Mouse (Mus musculus) C2C12 (cell line): ENCODE measurements at regions not wholly inside any gene's neighbourhood (a gene's known extent, or its start where the extent isn't known, plus 50 kb on each side); places are given as distances from the start of the nearest gene placed in this dataset.
"Not testable (repeated sequence)": the region's sequence is repeated elsewhere in the genome, so short reads cannot be mapped to it uniquely, and the experiment has no call there.

Experiments used
- H3K27me3 ChIP-seq: one replicate; pipeline ENCODE4 v1.6.1; 2011; ENCODE audit not compliant: control insufficient read depth, insufficient read depth, insufficient read length
- H3K36me3 ChIP-seq: one replicate; pipeline ENCODE4 v1.6.1; 2011; ENCODE audit not compliant: control insufficient read depth, insufficient read depth
- H3K4me3 ChIP-seq: one replicate; pipeline ENCODE4 v1.5.1; 2011; ENCODE audit warnings: mild to moderate bottlenecking, control low read depth; ENCODE audit not compliant: poor library complexity, insufficient read depth, severe bottlenecking
- H3K79me2 ChIP-seq: one replicate; pipeline ENCODE4 v1.6.1; 2011; ENCODE audit not compliant: control insufficient read depth, insufficient read depth
- H3K79me3 ChIP-seq: one replicate; pipeline ENCODE4 v1.6.1; 2011; ENCODE audit warnings: low read depth, control low read depth
- H3ac ChIP-seq: one replicate; pipeline ENCODE3; 2011; ENCODE audit warnings: low read depth; ENCODE audit not compliant: control insufficient read depth, insufficient read length
- CEBPB ChIP-seq: IDR thresholded peaks from one replicate; pipeline ENCODE4 v1.6.1; 2011; ENCODE audit warnings: low read depth, mild to moderate bottlenecking, control low read depth, moderate library complexity
- CTCF ChIP-seq: IDR thresholded peaks from one replicate; pipeline ENCODE4 v1.5.1; 2011; ENCODE audit not compliant: control insufficient read depth, insufficient read depth, insufficient read length
- FOSL1 ChIP-seq: IDR thresholded peaks from one replicate; pipeline ENCODE4 v1.8.0; 2011; ENCODE audit warnings: mild to moderate bottlenecking, low read length; ENCODE audit not compliant: poor library complexity, insufficient read depth, severe bottlenecking
- MAX ChIP-seq: IDR thresholded peaks from one replicate; pipeline ENCODE4 v1.6.1; 2011; ENCODE audit warnings: mild to moderate bottlenecking, control low read depth
- MYOD1 ChIP-seq: IDR thresholded peaks from one replicate; pipeline ENCODE4 v1.6.1; 2011; ENCODE audit warnings: low read depth; ENCODE audit not compliant: control insufficient read depth, insufficient read length
- MYOG ChIP-seq: IDR thresholded peaks from one replicate; pipeline ENCODE4 v1.6.1; 2011; ENCODE audit not compliant: control insufficient read depth, insufficient read length; ENCODE audit errors: extremely low read depth
- USF1 ChIP-seq: IDR thresholded peaks from one replicate; pipeline ENCODE4 v1.6.1; 2011; ENCODE audit warnings: low read depth, mild to moderate bottlenecking, control low read depth, moderate library complexity

DNA sequence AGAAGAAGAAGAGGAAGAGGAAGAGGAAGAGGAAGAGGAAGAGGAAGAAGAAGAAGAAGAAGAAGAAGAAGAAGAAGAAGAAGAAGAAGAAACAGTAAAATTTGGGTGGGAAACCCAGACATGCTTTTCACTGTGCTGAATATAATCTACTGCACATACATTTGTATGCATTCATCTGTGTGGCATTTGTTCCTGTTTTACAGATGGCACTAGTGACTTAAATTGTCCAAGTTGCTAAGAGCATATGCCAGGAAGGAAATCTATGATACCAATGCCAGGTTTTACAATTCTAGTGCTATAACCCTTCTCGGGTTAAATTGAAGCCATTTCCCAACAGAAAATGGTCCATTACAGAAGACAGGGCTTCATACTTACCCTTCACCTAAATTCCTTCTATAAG, 291.7 kb upstream of the Klf6 start:
- Histone ChIP-seq H3K79me3 (no peaks in the 10 kb centered on the region), H3ac (no peak overlapping the region), H3K79me2 (no peaks in the 10 kb centered on the region), H3K27me3 (no peaks in the 10 kb centered on the region), H3K36me3 (no peaks in the 10 kb centered on the region), H3K4me3 (no peak overlapping the region)
- TF ChIP-seq CTCF (no peak), CEBPB (no peak), USF1 (no peak), MYOD1 (no peak), MYOG (no peak), MAX (no peak), FOSL1 (no peak)

- no peak overlapping the region for H3K4me3 ChIP-seq
- no peaks in the 10 kb centered on the region for H3K79me2 ChIP-seq
- no peaks in the 10 kb centered on the region for H3K36me3 ChIP-seq
- no peaks in the 10 kb centered on the region for H3K79me3 ChIP-seq
- H3ac ChIP-seq: no peak overlapping the region
- TF ChIP-seq USF1 (no peak), MYOD1 (no peak)
- H3K27me3 ChIP-seq: no peaks in the 10 kb centered on the region
Observed at GRCm38 (mm10) chr13:5570386-5570785, 290.9 kb upstream of the Klf6 start.

DNA sequence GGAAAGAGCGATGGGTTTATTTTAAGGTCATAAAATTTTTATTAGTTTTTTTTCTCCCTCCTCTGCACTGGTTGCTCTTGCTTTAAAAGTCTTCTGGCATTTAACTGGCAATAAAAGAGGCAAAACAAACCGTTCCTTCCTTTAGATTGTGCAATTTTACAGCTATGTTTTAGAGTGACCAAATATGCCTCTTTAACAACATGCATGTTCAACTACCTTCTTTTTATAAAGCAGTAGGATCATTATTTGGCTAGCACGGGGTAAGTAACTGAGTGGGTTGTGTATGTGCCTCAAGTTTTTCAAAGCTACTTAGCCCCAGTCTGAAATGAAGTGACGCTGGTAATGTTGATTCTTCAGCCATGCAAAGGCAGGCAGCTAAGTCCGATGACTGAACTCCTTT, 284.7 kb upstream of the Klf6 start:
- TF ChIP-seq FOSL1 (no peak), MAX (no peak), MYOD1 (no peak)
- H3K27me3 ChIP-seq: no peaks in the 10 kb centered on the region
- H3K79me2 ChIP-seq: no peaks in the 10 kb centered on the region

DNA sequence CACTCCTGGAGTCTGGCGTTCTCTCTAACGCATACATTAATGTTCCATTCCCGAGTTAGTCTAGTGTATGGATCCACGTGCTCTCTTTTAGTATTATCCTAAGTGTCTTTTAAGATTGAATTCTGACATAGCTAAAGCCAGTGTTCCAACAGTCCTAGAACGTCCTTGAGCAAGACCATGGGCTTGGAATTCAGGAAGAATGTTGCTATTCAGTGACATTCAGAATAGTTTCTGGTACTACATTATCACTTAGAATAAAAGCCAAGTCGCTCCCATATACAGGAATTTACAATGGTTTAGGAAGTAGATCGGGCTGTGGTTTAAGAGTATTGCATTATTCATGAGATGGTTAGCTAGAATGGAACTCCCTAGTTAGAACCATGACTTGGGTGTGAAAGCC, 277.6 kb upstream of the Klf6 start:
- H3K79me3 ChIP-seq, H3K4me3 ChIP-seq, H3K27me3 ChIP-seq, H3K79me2 ChIP-seq, H3K36me3 ChIP-seq, H3ac ChIP-seq: not testable (repeated sequence)

More for the DNA sequence above, 284.7 kb upstream of the Klf6 start:
- H3ac ChIP-seq: no peak overlapping the region
- H3K79me3 ChIP-seq: no peaks in the 10 kb centered on the region
- H3K36me3 ChIP-seq: no peaks in the 10 kb centered on the region
- no peak overlapping the region for H3K4me3 ChIP-seq

DNA sequence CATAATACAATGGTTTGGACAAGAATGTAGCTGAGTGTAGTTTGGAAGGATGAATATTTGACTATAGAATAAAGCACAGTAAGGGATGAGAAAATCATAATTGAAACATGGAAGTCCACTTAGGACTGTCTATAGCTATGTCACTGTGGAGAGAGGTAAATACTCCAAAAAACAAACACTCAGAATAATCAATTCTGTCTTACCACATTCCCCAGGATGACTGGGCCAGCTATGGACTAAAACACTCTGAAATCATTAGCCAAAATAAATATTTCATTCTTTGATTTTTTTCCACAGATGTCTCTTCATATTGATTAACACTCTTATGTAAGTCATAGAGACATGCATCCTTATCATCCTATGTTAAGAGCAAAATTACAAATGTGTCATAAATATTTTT, 274.1 kb upstream of the Klf6 start:
- H3ac ChIP-seq: no peak overlapping the region
- H3K79me3 ChIP-seq: no peaks in the 10 kb centered on the region
- H3K79me2 ChIP-seq: no peaks in the 10 kb centered on the region
- no peak for TF ChIP-seq CEBPB
- TF ChIP-seq MYOG: no peak
- TF ChIP-seq FOSL1: no peak
- no peak for TF ChIP-seq CTCF
- no peak for TF ChIP-seq MAX
- no peak for TF ChIP-seq MYOD1
- no peak for TF ChIP-seq USF1
- no peak overlapping the region for H3K4me3 ChIP-seq
- no peaks in the 10 kb centered on the region for H3K27me3 ChIP-seq
- no peaks in the 10 kb centered on the region for H3K36me3 ChIP-seq

GRCm38 (mm10) chr13:5591286-5591685, 270.0 kb upstream of the Klf6 start:
- no peaks in the 10 kb centered on the region for H3K79me2 ChIP-seq
- TF ChIP-seq MAX: no peak
- no peak for TF ChIP-seq USF1
- TF ChIP-seq CTCF: no peak
- no peak for TF ChIP-seq FOSL1

More at GRCm38 (mm10) chr13:5591286-5591685, 270.0 kb upstream of the Klf6 start:
- H3ac ChIP-seq: no peak overlapping the region
- no peaks in the 10 kb centered on the region for H3K36me3 ChIP-seq
- H3K79me3 ChIP-seq: no peaks in the 10 kb centered on the region
- H3K27me3 ChIP-seq: no peaks in the 10 kb centered on the region
- no peak overlapping the region for H3K4me3 ChIP-seq
